Mouse (Mus musculus) gastrocnemius, postnatal 36 days (tissue): ENCODE results near the gene Aldh3b3. TPM values are rescaled to one million over a fixed set of nuclear protein-coding genes. Genes with fewer than 3 reads are reported as not detected.

Experiments used
- DNase-seq, 2 experiments: peaks; one replicate each; pipeline ENCODE4 v3.0.0; 2022
- intact Hi-C: fragments of 180-260 bp; cut with DNase I; formaldehyde crosslinking; loops from one replicate; pipeline ENCODE4 v1.15.1; 2025
- long read RNA-seq, 2 experiments: library from polyadenylated mRNA; stranded (forward); transcript quantifications; one replicate each; pipeline ENCODE4 v2.0.0; 2021
- total RNA-seq, 2 experiments: library from RNA; stranded (reverse); gene quantifications; 2 replicates each; pipeline ENCODE4 v1.2.3; 2021

Aldh3b3 gene
- total RNA-seq, result not detected
- long read RNA-seq, experiment 1, result 0 reads
- long read RNA-seq, experiment 2, result 0 reads

- intact Hi-C loops, result no loop called here
- DNase-seq, result no peak
Measured at GRCm38 (mm10) chr19:3958470-3958869, at the start of gene Aldh3b3. TSS of gene Aldh3b3 (plus strand) at chr19:3958645.

GRCm38 (mm10) chr19:3910206-3910605, 48.2 kb upstream of the Aldh3b3 start:
- intact Hi-C loops, result no loop called here

GRCm38 (mm10) chr19:3912337-3913204, 45.9 kb upstream of the Aldh3b3 start, which contains the start of gene Ndufs8:
TSS of gene Ndufs8 (minus strand) at chr19:3912774.
- intact Hi-C loops, result no loop called here
- peak; percentile 85 to 91 for DNase-seq

More at GRCm38 (mm10) chr19:3910206-3910605, 48.2 kb upstream of the Aldh3b3 start:
- no peak for DNase-seq

GRCm38 (mm10) chr19:3913692-3914091, 44.8 kb upstream of the Aldh3b3 start:
- intact Hi-C loops, result no loop called here
- no peak for DNase-seq

- no peak for DNase-seq
Measured at GRCm38 (mm10) chr19:3914535-3914934, 43.9 kb upstream of the Aldh3b3 start.

GRCm38 (mm10) chr19:3916727-3917126, 41.7 kb upstream of the Aldh3b3 start:
- intact Hi-C loops, result no loop called here
- no peak for DNase-seq

More at GRCm38 (mm10) chr19:3914535-3914934, 43.9 kb upstream of the Aldh3b3 start:
- intact Hi-C loops, result no loop called here

- DNase-seq, result no peak
- intact Hi-C loops, result no loop called here
Measured at GRCm38 (mm10) chr19:3919928-3920327, 38.5 kb upstream of the Aldh3b3 start.

GRCm38 (mm10) chr19:3922661-3923371, 35.6 kb upstream of the Aldh3b3 start:
- intact Hi-C loops, result no loop called here
- no peak for DNase-seq

GRCm38 (mm10) chr19:3923586-3923985, 34.9 kb upstream of the Aldh3b3 start:
- peak in 1 of 2 experiments; percentile 62 for DNase-seq
- intact Hi-C loops, result no loop called here

GRCm38 (mm10) chr19:3924190-3924589, 34.3 kb upstream of the Aldh3b3 start:
- intact Hi-C loops, result no loop called here
- DNase-seq, result no peak

GRCm38 (mm10) chr19:3924868-3925267, 33.6 kb upstream of the Aldh3b3 start:
- no peak for DNase-seq
- intact Hi-C loops, result no loop called here

- DNase-seq, result no peak
- intact Hi-C loops, result no loop called here
Measured at GRCm38 (mm10) chr19:3925859-3926258, 32.6 kb upstream of the Aldh3b3 start.

GRCm38 (mm10) chr19:3926279-3926678, 32.2 kb upstream of the Aldh3b3 start:
- no peak for DNase-seq
- intact Hi-C loops, result no loop called here

GRCm38 (mm10) chr19:3926685-3927084, 31.8 kb upstream of the Aldh3b3 start:
- DNase-seq, result no peak
- intact Hi-C loops, result no loop called here

- no peak for DNase-seq
- intact Hi-C loops, result no loop called here
Measured at GRCm38 (mm10) chr19:3927989-3928388, 30.5 kb upstream of the Aldh3b3 start.

- intact Hi-C loops, result no loop called here
- no peak for DNase-seq
Measured at GRCm38 (mm10) chr19:3928779-3929178, 29.7 kb upstream of the Aldh3b3 start.

GRCm38 (mm10) chr19:3929211-3929941, 29.1 kb upstream of the Aldh3b3 start, which contains the start of gene Aldh3b1:
TSS of gene Aldh3b1 (minus strand) at chr19:3929808.
- intact Hi-C loops, result no loop called here
- peak; percentile 90 to 94 for DNase-seq

- intact Hi-C loops, result no loop called here
- no peak for DNase-seq
Measured at GRCm38 (mm10) chr19:3930262-3931057, 28.0 kb upstream of the Aldh3b3 start.

GRCm38 (mm10) chr19:3931716-3932115, 26.7 kb upstream of the Aldh3b3 start:
- no peak for DNase-seq
- intact Hi-C loops, result no loop called here
